Mouse (Mus musculus) liver, postnatal 0 days (tissue): ENCODE results near the gene Uox. TPM values are rescaled to one million over a fixed set of nuclear protein-coding genes. Genes with fewer than 3 reads are reported as not detected.

ENCODE experiments used
- ATAC-seq: fragments of 200-750 bp; cut with Nextera tagmentation; 2 replicates; pipeline ENCODE4 v1.8.0; 2017; ENCODE audit warnings: mild to moderate bottlenecking, moderate library complexity
- DNase-seq: peaks from one replicate; pipeline ENCODE4 v3.0.0-alpha.2; 2016
- H3K27ac ChIP-seq: fragments of 300-500 bp; sonication (generic); 2 replicates; pipeline ENCODE4 v1.5.1; 2014; ENCODE audit warnings: antibody characterized with exemption, moderate library complexity, mild to moderate bottlenecking, low read depth
- H3K27me3 ChIP-seq: fragments of 300-500 bp; sonication (generic); 2 replicates; pipeline ENCODE4 v1.6.1; 2014; ENCODE audit warnings: low read length, control low read depth, mixed read lengths; ENCODE audit not compliant: insufficient read depth
- H3K36me3 ChIP-seq: fragments of 300-500 bp; sonication (generic); replicated peaks from 2 replicates; pipeline ENCODE4 v1.6.1; 2014; ENCODE audit warnings: mild to moderate bottlenecking, control low read depth, low read length, moderate library complexity, mixed read lengths; ENCODE audit not compliant: insufficient read depth
- H3K4me1 ChIP-seq: fragments of 300-500 bp; sonication (generic); 2 replicates; pipeline ENCODE4 v1.6.1; 2014; ENCODE audit warnings: antibody characterized with exemption, mild to moderate bottlenecking, control low read depth; ENCODE audit not compliant: insufficient read depth
- H3K4me2 ChIP-seq: fragments of 300-500 bp; sonication (generic); 2 replicates; pipeline ENCODE4 v1.6.1; 2014; ENCODE audit warnings: low read depth, mild to moderate bottlenecking, low read length, moderate library complexity, mixed read lengths
- H3K4me3 ChIP-seq: fragments of 300-500 bp; sonication (generic); 2 replicates; pipeline ENCODE4 v1.5.1; 2014; ENCODE audit warnings: low read depth, low read length
- H3K9ac ChIP-seq: fragments of 300-500 bp; sonication (generic); replicated peaks from 2 replicates; pipeline ENCODE4 v1.6.1; 2014; ENCODE audit warnings: mild to moderate bottlenecking, moderate library complexity
- H3K9me3 ChIP-seq: fragments of 300-500 bp; sonication (generic); 2 replicates; pipeline ENCODE4 v1.6.1; 2016; ENCODE audit warnings: mild to moderate bottlenecking, control low read depth, low read length, mixed read lengths
- CTCF ChIP-seq: sonication (generic); IDR thresholded peaks from 2 replicates; pipeline ENCODE4 v1.5.1; 2016; ENCODE audit warnings: antibody characterized with exemption, low read depth
- EP300 ChIP-seq: IDR thresholded peaks from 2 replicates; pipeline ENCODE4 v1.6.1; 2016; ENCODE audit warnings: antibody characterized with exemption, low read depth, mild to moderate bottlenecking
- WGBS: fragments of 180-500 bp; shearing (Covaris S2); extraction: QIAGEN DNeasy Blood & Tissue Kit; methylation state at CpG from one replicate; pipeline ENCODE4 v1.1.7; 2014; ENCODE audit not compliant: insufficient replicate concordance; 5-methylcytosine and 5-hydroxymethylcytosine counted together
- polyA plus RNA-seq: library from polyadenylated mRNA; unstranded; fragments of >200 nt; fragmentation: Nextera tagmentation; extraction: Ambion mirVana; gene quantifications from 2 replicates; pipeline ENCODE4 v1.2.1, GENCODE M21; 2015

The Uox gene
- polyA plus RNA-seq, 1 experiment from 2014 or later, result 245 TPM

- 53% methylated on average over 1 of the region's 1 CpGs for WGBS
- TF ChIP-seq CTCF (no peak), EP300 (no peak)
Measured at GRCm38 (mm10) chr3:146675101-146675500, 104.9 kb downstream of the Uox start.

DNA sequence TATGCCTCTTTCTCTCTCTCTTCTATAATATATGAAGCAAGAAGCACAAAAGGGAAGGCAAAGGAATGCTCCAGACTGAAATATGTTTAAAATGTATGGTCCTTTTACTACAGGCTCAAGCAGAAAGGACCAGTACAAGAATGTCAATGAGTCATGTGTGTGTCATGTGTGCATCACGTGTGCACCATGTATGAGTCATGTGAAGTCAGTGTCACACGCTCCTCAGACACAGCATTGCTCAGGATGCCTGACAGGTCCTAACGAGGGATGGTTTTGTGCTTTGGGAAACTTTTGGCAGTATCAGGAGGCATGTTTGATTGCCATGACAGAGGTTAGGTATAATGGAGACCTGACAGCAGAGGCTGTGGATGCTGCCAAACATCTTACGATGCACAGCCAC lies 106.0 kb downstream of the Uox start:
- Histone ChIP-seq H3K4me3 (no peak overlapping the region), H3K9ac (no peak overlapping the region), H3K4me1 (0 out of 2 replicates have a peak, but pooled peaks cover 2% of the 10 kb centered on the region), H3K36me3 (no peaks in the 10 kb centered on the region), H3K9me3 (no peaks in the 10 kb centered on the region), H3K4me2 (no peak overlapping the region), H3K27me3 (no peaks in the 10 kb centered on the region), H3K27ac (no peak overlapping the region)
- ATAC-seq (no peak), DNase-seq (no peak)
- 80% methylated on average over 4 of the region's 4 CpGs for WGBS
- TF ChIP-seq EP300 (no peak), CTCF (no peak)

More at GRCm38 (mm10) chr3:146675101-146675500, 104.9 kb downstream of the Uox start:
- no peak for ATAC-seq
- no peak overlapping the region for H3K27ac ChIP-seq
- H3K9me3 ChIP-seq, result no peaks in the 10 kb centered on the region
- no peak overlapping the region for H3K9ac ChIP-seq
- no peak overlapping the region for H3K4me2 ChIP-seq
- no peak for DNase-seq
- H3K27me3 ChIP-seq, result no peaks in the 10 kb centered on the region
- no peak overlapping the region for H3K4me3 ChIP-seq
- H3K4me1 ChIP-seq, result no peaks in the 10 kb centered on the region
- H3K36me3 ChIP-seq, result no peaks in the 10 kb centered on the region

GRCm38 (mm10) chr3:146679646-146680045 lies 109.4 kb downstream of the Uox start:
- H3K36me3 ChIP-seq, result no peaks in the 10 kb centered on the region
- no peak for ATAC-seq

DNA sequence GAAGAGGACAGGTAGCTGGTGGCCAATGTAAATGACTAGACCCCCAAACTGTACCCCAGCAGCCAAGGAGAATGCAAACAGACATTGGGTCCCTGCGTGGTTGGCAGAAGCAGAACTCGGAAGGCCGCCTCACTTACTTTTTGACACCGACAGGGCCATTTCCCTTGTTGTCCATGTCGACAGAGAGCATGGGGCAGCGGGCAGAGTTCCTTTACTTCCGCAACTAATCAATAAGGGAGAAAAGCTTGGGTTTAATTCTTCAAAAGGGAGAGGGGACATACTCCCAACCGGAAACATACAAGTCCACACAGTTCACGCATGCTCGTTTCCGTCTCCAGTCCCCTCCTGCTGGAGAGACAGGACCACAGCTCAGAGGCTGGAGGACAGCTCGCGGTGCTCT lies 110.4 kb downstream of the Uox start:
- no peak overlapping the region for H3K4me2 ChIP-seq
- no peak overlapping the region for H3K4me3 ChIP-seq
- ATAC-seq (no peak), DNase-seq (no peak)
- WGBS, result 80% methylated on average over 13 of the region's 13 CpGs
- no peaks in the 10 kb centered on the region for H3K36me3 ChIP-seq
- 0 out of 2 replicates have a peak, but pooled peaks cover 4% of the 10 kb centered on the region for H3K27me3 ChIP-seq
- no peaks in the 10 kb centered on the region for H3K9me3 ChIP-seq
- H3K27ac ChIP-seq, result no peak overlapping the region
- TF ChIP-seq CTCF (no peak), EP300 (no peak)
- H3K4me1 ChIP-seq, result peaks cover 18% of the 10 kb centered on the region
- H3K9ac ChIP-seq, result no peak overlapping the region

More at GRCm38 (mm10) chr3:146679646-146680045, 109.4 kb downstream of the Uox start:
- peaks cover 8% of the 10 kb centered on the region for H3K4me1 ChIP-seq
- WGBS, result 89% methylated on average over 16 of the region's 16 CpGs
- 0 out of 2 replicates have a peak, but pooled peaks cover under 1% of the 10 kb centered on the region for H3K27me3 ChIP-seq
- no peak overlapping the region for H3K4me3 ChIP-seq
- H3K4me2 ChIP-seq, result no peak overlapping the region
- DNase-seq, result no peak
- H3K9me3 ChIP-seq, result no peaks in the 10 kb centered on the region
- TF ChIP-seq CTCF (no peak), EP300 (no peak)
- no peak overlapping the region for H3K9ac ChIP-seq
- no peak overlapping the region for H3K27ac ChIP-seq

GRCm38 (mm10) chr3:146681696-146682095 lies 111.5 kb downstream of the Uox start:
- Histone ChIP-seq H3K9me3 (no peaks in the 10 kb centered on the region), H3K4me1 (peaks cover 19% of the 10 kb centered on the region), H3K27ac (no peak overlapping the region), H3K4me3 (no peak overlapping the region), H3K27me3 (0 out of 2 replicates have a peak, but pooled peaks cover 4% of the 10 kb centered on the region), H3K9ac (no peak overlapping the region), H3K4me2 (peak overlapping the region; percentile 66), H3K36me3 (no peaks in the 10 kb centered on the region)
- DNase-seq, result no peak
- TF ChIP-seq CTCF (no peak), EP300 (no peak)
- ATAC-seq, result no peak
- WGBS, result 65% methylated on average over 8 of the region's 8 CpGs

Other genes starting within 250 kb of the Uox start
- gene Ssx2ip, start 165.8 kb upstream of the Uox start, polyA plus RNA-seq, result 19.3 and 22.4 TPM in 2 replicates
- 8.3 and 9.9 TPM in 2 replicates for gene Ctbs, start 120.6 kb upstream of the Uox start, polyA plus RNA-seq
- gene Spata1, start 70.7 kb upstream of the Uox start, polyA plus RNA-seq, result 0.62 and 1.5 TPM in 2 replicates
- 764 and 778 TPM in 2 replicates for gene Gng5, start 70.6 kb upstream of the Uox start, polyA plus RNA-seq
- gene Rpf1, start 49.0 kb upstream of the Uox start, polyA plus RNA-seq, result 24.0 and 24.6 TPM in 2 replicates
- 3.9 and 4.0 TPM in 2 replicates for gene Dnase2b, start 45.2 kb downstream of the Uox start, polyA plus RNA-seq
- gene 4930503B20Rik, start 80.9 kb downstream of the Uox start, polyA plus RNA-seq, result not detected in 2 replicates
- gene Samd13, start 115.2 kb downstream of the Uox start, polyA plus RNA-seq, result 0.11 TPM in 1 of 2 replicates, not detected in the other
- 14.1 and 15.4 TPM in 2 replicates for gene Prkacb, start 242.6 kb downstream of the Uox start, polyA plus RNA-seq